Mouse (Mus musculus): Measurements from ENCODE around the gene Tmprss4.

Tmprss4 gene

GRCm38 (mm10) chr9:45196125-45196830 lies 7.6 kb downstream of the Tmprss4 start:
- DNase-seq (ENCODE audit: low read depth, low spot score), result no peak

DNA sequence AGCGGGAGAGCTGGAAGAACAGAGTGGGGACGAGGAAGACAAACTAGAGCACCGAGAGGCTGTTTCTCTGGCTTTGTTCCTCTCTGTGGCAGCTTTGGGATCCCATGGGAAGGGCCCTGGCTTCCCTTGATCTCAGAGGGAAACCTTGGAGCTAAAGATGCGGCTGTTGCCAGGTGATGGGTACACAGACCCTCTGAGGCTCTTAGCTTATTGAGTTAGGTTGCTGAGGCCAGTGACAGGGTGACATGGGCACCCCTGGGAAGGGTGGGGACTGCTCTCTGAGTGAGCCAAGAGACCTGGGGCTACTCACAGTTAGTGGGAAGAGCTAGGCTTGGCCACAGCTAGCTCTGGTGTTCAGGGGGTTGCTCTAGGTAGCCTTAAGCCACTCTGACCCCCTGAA lies 8.4 kb downstream of the Tmprss4 start:
- DNase-seq (ENCODE audit: low read depth, low spot score), result no peak

DNA sequence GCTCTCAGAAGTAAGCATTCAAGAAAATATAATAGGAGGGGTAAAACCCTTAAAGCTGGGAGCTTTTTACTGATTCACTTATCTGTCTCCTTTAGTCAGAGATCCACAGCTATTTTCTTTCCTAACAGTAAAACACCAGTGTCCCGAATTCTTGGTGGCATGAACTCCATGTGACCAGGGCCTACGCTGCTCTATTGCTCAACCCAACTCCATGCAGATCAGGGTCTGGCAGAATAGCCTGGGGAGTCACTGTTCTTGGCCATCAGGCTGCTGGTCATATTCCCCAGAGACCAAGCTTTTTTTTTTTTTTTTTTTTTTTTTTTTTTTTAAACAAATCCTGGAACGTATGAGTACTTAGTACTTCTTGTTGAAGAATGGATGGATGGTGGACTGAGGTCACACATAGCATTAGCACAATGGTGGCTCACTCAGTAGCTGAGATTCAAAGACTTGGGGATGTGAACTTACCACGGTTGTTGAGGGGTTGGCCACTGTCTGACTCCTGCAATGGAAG lies 14.2 kb downstream of the Tmprss4 start:
- no peak for DNase-seq (ENCODE audit: low read depth, low spot score)

GRCm38 (mm10) chr9:45188570-45189563 lies 15.0 kb downstream of the Tmprss4 start:
- no peak for DNase-seq (ENCODE audit: low read depth, low spot score)

GRCm38 (mm10) chr9:45185250-45185649 lies 18.6 kb downstream of the Tmprss4 start:
- DNase-seq (ENCODE audit: low read depth, low spot score), result no peak

DNA sequence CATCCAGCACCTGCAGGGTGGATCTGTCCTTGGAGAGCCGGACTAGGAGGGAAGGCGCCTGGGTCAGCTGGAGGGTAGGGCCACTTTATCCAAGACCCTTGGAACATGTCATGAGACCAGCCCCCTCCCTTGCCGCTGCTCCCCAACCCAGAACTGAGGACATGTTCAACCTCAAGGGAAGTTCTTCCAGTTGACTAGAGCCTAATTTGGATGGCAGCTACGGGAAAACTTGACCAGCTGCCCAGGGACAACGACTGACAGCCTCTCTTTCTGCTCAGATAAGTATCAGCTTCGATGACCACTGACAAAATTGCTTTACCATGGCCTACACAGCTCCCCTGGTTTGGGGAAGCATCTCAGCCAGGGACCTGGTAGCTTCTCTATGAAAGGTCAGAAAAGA lies 20.6 kb downstream of the Tmprss4 start:
- DNase-seq (ENCODE audit: low read depth, low spot score), result no peak

GRCm38 (mm10) chr9:45182521-45182920 lies 21.4 kb downstream of the Tmprss4 start:
- DNase-seq (ENCODE audit: low read depth, low spot score), result no peak

- no peak for DNase-seq (ENCODE audit: low read depth, low spot score)
These were observed 22.1 kb downstream of the Tmprss4 start, which contains the start of gene BC049352 for GRCm38 (mm10) chr9:45181770-45182169. Gene BC049352, plus strand, starts transcription at chr9:45182007.

DNA sequence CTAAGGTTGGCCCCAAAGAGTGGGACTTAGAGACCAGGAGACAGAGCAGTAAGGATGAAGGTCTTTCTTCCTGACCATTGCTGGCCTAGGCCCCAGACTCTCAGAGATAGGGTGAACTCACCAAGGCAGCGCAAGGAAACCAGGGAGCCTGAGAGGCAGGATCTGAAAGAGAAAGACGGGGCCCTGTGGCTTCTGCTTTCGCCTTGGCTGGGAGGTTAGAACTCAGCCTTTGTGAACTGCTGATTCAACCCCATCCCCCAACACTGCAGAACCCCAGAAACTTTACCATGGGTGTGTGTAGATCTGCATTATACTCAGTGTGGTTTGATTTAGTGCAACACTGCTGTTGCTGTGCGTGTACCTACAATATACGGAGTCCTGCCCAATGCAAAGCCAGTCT lies 24.6 kb downstream of the Tmprss4 start:
- DNase-seq (ENCODE audit: low read depth, low spot score), result no peak

GRCm38 (mm10) chr9:45173475-45173874 lies 30.4 kb downstream of the Tmprss4 start:
- no peak for DNase-seq (ENCODE audit: low read depth, low spot score)

DNA sequence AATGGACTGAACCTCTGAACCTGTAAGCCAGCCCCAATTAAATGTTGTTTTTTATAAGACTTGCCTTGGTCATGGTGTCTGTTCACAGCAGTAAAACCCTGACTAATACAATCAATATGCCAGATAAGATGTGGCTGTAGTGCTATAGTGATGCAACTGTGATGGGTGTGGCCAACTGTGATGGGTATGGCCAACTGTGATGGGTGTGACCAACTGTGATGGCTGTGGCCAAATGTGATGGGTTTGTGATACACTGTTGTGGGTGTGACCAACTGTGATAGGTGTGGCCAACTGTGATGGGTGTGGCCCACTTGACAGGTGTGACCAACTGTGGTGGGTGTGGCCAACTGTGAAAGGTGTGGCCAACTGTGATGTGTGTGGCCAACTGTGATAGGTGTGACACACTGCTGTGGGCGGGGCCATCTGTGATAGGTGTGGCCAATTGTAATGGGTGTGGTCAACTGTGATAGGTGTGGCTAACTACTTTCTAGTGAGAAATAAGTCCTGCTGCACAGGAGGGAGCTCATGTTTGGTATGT lies 32.8 kb downstream of the Tmprss4 start:
- no peak for DNase-seq (ENCODE audit: low read depth, low spot score)

GRCm38 (mm10) chr9:45170150-45170549 lies 33.7 kb downstream of the Tmprss4 start:
- DNase-seq (ENCODE audit: low read depth, low spot score), result no peak

- no peak for DNase-seq (ENCODE audit: low read depth, low spot score)
These were observed 36.0 kb downstream of the Tmprss4 start for GRCm38 (mm10) chr9:45167903-45168302.

- DNase-seq (ENCODE audit: low read depth, low spot score), result no peak
These were observed 50.5 kb downstream of the Tmprss4 start for GRCm38 (mm10) chr9:45153361-45153760.

DNA sequence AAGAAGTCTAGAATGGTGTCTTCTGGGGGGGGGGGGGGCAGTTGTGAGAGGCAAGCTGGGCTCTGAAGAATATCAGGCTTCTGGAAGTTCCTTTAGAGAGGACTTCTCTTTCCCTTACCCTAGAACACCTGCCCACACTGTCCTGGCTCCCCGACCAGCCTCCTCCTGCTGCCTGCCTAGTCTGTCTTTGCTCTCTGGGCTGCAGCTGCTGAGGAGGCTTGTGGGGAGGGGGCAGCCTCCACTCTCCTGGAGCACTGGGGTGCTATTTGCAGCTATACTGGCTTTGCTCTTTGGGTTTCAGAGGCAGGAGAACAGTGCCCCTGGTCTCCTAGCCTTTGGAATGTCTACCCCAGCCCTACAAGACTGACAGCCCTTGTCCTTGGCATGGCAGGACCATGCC lies 53.0 kb downstream of the Tmprss4 start:
- DNase-seq (ENCODE audit: low read depth, low spot score), result no peak

GRCm38 (mm10) chr9:45146267-45146597 lies 57.7 kb downstream of the Tmprss4 start:
- peak; percentile 56 for DNase-seq (ENCODE audit: low read depth, low spot score)

GRCm38 (mm10) chr9:45145533-45146266 lies 58.2 kb downstream of the Tmprss4 start:
- DNase-seq (ENCODE audit: low read depth, low spot score), result no peak

DNA sequence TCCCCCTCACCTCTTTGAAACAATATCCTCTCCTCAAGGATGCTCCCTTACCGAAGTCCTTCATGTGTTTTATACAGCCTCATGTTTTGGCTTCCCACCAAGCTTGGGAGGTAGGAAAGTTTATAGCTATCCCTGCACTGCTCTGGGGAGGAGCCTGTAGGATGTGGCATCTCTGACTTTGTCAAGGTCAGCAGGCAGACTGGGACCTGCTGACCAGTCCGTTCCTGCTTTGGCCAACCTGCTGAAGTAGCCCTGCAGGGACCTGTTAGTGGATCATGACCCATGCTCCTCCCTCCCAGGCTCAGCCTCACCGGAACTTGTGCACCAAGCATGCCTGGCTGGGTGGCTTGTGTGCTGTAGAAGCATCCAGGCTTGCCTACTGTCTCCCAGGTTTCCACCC lies 61.2 kb downstream of the Tmprss4 start:
- DNase-seq (ENCODE audit: low read depth, low spot score), result no peak

- DNase-seq (ENCODE audit: low read depth, low spot score), result no peak
These were observed 62.9 kb downstream of the Tmprss4 start for GRCm38 (mm10) chr9:45140945-45141344.

- no peak for DNase-seq (ENCODE audit: low read depth, low spot score)
These were observed 64.8 kb downstream of the Tmprss4 start for GRCm38 (mm10) chr9:45139082-45139481.

DNA sequence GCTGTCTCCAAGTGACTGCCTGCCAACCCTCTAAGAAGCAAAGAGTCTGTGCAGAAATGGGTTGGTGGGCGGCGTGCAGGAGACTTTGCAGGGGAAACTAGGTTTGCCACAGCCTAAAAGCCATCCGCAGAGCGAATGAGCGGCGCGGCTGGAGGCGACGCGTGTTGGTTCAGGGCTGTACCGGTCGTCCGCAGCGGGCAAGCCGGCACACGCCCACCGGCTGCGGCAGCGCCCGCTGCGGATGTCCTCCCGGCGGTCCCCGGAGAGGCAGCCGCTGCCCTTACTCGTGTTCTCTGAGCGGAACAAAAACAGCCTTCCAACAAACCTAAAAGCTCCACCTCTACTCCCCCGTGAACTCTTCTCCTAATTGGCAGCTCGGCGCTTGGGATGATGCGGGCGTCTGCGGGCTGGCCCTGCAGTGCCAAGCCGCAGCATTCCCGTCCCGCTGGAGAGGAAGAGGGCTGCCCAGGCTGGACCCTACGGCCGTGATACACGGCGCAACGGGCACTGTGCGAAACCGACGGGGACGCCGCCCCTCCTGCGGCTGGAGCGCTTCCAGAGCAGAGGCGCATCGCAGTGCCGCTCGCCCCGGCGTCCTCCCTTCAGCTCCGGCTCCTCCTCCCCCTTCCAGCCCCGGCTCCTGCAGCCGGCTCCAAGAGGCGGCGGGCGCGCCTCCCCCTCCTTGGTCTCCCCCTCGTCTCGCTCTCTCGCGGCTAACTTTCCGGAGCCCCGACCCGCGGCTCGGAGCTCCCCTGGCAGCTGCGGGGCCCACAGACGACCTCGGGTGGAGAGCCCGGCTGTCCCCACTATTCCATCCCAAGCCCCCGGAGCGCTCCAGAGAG lies 65.5 kb downstream of the Tmprss4 start, which contains the start of gene Scn4b:
Gene Scn4b (plus strand): TSS at position 205 of the 842 bp plus-strand sequence.
- no peak for DNase-seq (ENCODE audit: low read depth, low spot score)

Measured in 3T3-L1 (cell line).